Mouse (Mus musculus): ENCODE measurements at regions not wholly inside any gene's neighbourhood (a gene's known extent, or its start where the extent isn't known, plus 50 kb on each side); places are given as distances from the start of the nearest gene placed in this dataset.
A peak's percentile ranks its signal among the peaks of the same experiment; 100 is the strongest.

DNA sequence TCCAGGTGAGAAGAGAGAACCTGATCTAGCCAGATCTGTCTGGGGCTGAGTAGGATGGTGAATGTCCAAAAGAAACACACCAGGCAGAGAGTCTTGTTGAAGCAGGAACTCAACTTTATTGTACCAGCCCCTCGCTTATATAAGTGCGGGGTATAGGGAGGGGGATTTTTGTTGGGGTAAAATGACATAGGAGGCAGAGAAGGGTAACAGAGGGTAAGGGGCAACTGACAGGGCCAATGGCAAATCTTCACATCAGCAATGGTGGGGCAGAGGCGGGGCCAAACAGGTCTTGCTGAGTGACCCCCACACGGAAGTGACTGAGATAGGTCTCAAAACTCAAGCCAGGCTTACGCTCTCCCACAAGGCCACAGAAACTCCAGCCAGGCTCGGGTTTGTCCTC lies 113.2 kb downstream of the Kdr start:
- H3K36me3 ChIP-seq (ENCODE audit: control insufficient read depth, insufficient read depth, low read length): no peaks in the 10 kb centered on the region
- H3K4me1 ChIP-seq (ENCODE audit: control insufficient read depth, insufficient read depth, insufficient read length, low read length): no peaks in the 10 kb centered on the region
- no peak overlapping the region for H3K27ac ChIP-seq (ENCODE audit: insufficient read depth, low read depth, low read length)
- TF ChIP-seq POLR2A (IDR thresholded peaks at IDR 0.05; ENCODE audit: low read depth, low read length) (no peak), CTCF (IDR thresholded peaks at IDR 0.05; ENCODE audit: extremely low read depth, insufficient read length, insufficient replicate concordance, low read depth, low read length) (no peak)
- H3K27me3 ChIP-seq (ENCODE audit: control insufficient read depth, insufficient read depth, low read length): no peaks in the 10 kb centered on the region
- WGBS: 90% methylated on average over 6 of the region's 6 CpGs
- H3K4me3 ChIP-seq (ENCODE audit: low read depth, low read length): no peak overlapping the region

- WGBS: 67% methylated on average over 6 of the region's 6 CpGs
- Histone ChIP-seq H3K27me3 (ENCODE audit: control insufficient read depth, insufficient read depth, low read length) (no peaks in the 10 kb centered on the region), H3K4me3 (ENCODE audit: low read depth, low read length) (no peak overlapping the region), H3K4me1 (ENCODE audit: control insufficient read depth, insufficient read depth, insufficient read length, low read length) (no peaks in the 10 kb centered on the region), H3K27ac (ENCODE audit: insufficient read depth, low read depth, low read length) (no peak overlapping the region), H3K36me3 (ENCODE audit: control insufficient read depth, insufficient read depth, low read length) (no peaks in the 10 kb centered on the region)
- no peak for TF ChIP-seq CTCF (IDR thresholded peaks at IDR 0.05; ENCODE audit: extremely low read depth, insufficient read length, insufficient replicate concordance, low read depth, low read length)
Observed at GRCm38 (mm10) chr5:75863358-75863757, 114.9 kb downstream of the Kdr start.

GRCm38 (mm10) chr5:75862630-75862991 lies 115.6 kb downstream of the Kdr start:
- WGBS: 19% methylated on average over 8 of the region's 8 CpGs
- Histone ChIP-seq H3K4me3 (ENCODE audit: low read depth, low read length) (no peak overlapping the region), H3K36me3 (ENCODE audit: control insufficient read depth, insufficient read depth, low read length) (no peaks in the 10 kb centered on the region)

GRCm38 (mm10) chr5:75861916-75862629 lies 116.2 kb downstream of the Kdr start:
- 45% methylated on average over 8 of the region's 8 CpGs for WGBS
- Histone ChIP-seq H3K27me3 (ENCODE audit: control insufficient read depth, insufficient read depth, low read length) (no peaks in the 10 kb centered on the region), H3K4me3 (ENCODE audit: low read depth, low read length) (no peak overlapping the region), H3K36me3 (ENCODE audit: control insufficient read depth, insufficient read depth, low read length) (no peaks in the 10 kb centered on the region), H3K4me1 (ENCODE audit: control insufficient read depth, insufficient read depth, insufficient read length, low read length) (no peaks in the 10 kb centered on the region), H3K27ac (ENCODE audit: insufficient read depth, low read depth, low read length) (no peak overlapping the region)
- no peak for TF ChIP-seq CTCF (IDR thresholded peaks at IDR 0.05; ENCODE audit: extremely low read depth, insufficient read length, insufficient replicate concordance, low read depth, low read length)
- no peak for TF ChIP-seq POLR2A (IDR thresholded peaks at IDR 0.05; ENCODE audit: low read depth, low read length)

More at GRCm38 (mm10) chr5:75862630-75862991, 115.6 kb downstream of the Kdr start:
- H3K27ac ChIP-seq (ENCODE audit: insufficient read depth, low read depth, low read length): no peak overlapping the region
- TF ChIP-seq POLR2A (IDR thresholded peaks at IDR 0.05; ENCODE audit: low read depth, low read length) (no peak), CTCF (IDR thresholded peaks at IDR 0.05; ENCODE audit: extremely low read depth, insufficient read length, insufficient replicate concordance, low read depth, low read length) (peak; percentile 47; the same call in 1 of the 2 replicates)
- H3K4me1 ChIP-seq (ENCODE audit: control insufficient read depth, insufficient read depth, insufficient read length, low read length): no peaks in the 10 kb centered on the region
- no peaks in the 10 kb centered on the region for H3K27me3 ChIP-seq (ENCODE audit: control insufficient read depth, insufficient read depth, low read length)

GRCm38 (mm10) chr5:75859316-75859836 lies 118.9 kb downstream of the Kdr start:
- H3K27ac ChIP-seq (ENCODE audit: insufficient read depth, low read depth, low read length): no peak overlapping the region
- no peaks in the 10 kb centered on the region for H3K27me3 ChIP-seq (ENCODE audit: control insufficient read depth, insufficient read depth, low read length)
- no peaks in the 10 kb centered on the region for H3K36me3 ChIP-seq (ENCODE audit: control insufficient read depth, insufficient read depth, low read length)
- H3K4me3 ChIP-seq (ENCODE audit: low read depth, low read length): no peak overlapping the region
- WGBS: 77% methylated on average over 8 of the region's 8 CpGs
- H3K4me1 ChIP-seq (ENCODE audit: control insufficient read depth, insufficient read depth, insufficient read length, low read length): no peaks in the 10 kb centered on the region
- TF ChIP-seq CTCF (IDR thresholded peaks at IDR 0.05; ENCODE audit: extremely low read depth, insufficient read length, insufficient replicate concordance, low read depth, low read length): no peak
- no peak for TF ChIP-seq POLR2A (IDR thresholded peaks at IDR 0.05; ENCODE audit: low read depth, low read length)

- Histone ChIP-seq H3K36me3 (ENCODE audit: control insufficient read depth, insufficient read depth, low read length) (no peaks in the 10 kb centered on the region), H3K27ac (ENCODE audit: insufficient read depth, low read depth, low read length) (no peak overlapping the region), H3K4me1 (ENCODE audit: control insufficient read depth, insufficient read depth, insufficient read length, low read length) (no peaks in the 10 kb centered on the region), H3K27me3 (ENCODE audit: control insufficient read depth, insufficient read depth, low read length) (no peaks in the 10 kb centered on the region), H3K4me3 (ENCODE audit: low read depth, low read length) (no peak overlapping the region)
- no peak for TF ChIP-seq POLR2A (IDR thresholded peaks at IDR 0.05; ENCODE audit: low read depth, low read length)
- TF ChIP-seq CTCF (IDR thresholded peaks at IDR 0.05; ENCODE audit: extremely low read depth, insufficient read length, insufficient replicate concordance, low read depth, low read length): no peak
- WGBS: 82% methylated on average over 4 of the region's 4 CpGs
Observed at GRCm38 (mm10) chr5:75850855-75851254, 127.4 kb downstream of the Kdr start.

DNA sequence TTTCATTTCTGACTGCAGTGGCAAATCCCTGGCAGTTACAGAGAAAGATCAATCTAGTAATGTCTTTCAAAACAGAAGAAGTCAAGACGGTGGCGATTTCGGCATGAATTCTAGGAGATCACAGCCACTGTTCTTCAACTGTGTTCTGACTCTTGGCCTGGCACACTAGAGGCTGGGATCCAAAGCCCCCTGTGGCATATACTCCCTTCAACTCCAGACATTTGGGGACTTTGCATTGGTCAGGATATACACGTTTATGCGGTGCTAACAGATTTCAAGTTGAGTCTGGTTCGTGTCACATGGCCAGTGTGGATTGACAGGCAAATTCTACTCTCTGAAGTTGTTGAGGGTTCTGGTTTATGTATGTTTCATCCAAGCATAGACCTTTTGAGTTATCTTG lies 130.3 kb downstream of the Kdr start:
- Histone ChIP-seq H3K36me3 (ENCODE audit: control insufficient read depth, insufficient read depth, low read length) (no peaks in the 10 kb centered on the region), H3K4me3 (ENCODE audit: low read depth, low read length) (no peak overlapping the region), H3K27ac (ENCODE audit: insufficient read depth, low read depth, low read length) (no peak overlapping the region), H3K27me3 (ENCODE audit: control insufficient read depth, insufficient read depth, low read length) (no peaks in the 10 kb centered on the region), H3K4me1 (ENCODE audit: control insufficient read depth, insufficient read depth, insufficient read length, low read length) (no peaks in the 10 kb centered on the region)
- TF ChIP-seq POLR2A (IDR thresholded peaks at IDR 0.05; ENCODE audit: low read depth, low read length) (no peak), CTCF (IDR thresholded peaks at IDR 0.05; ENCODE audit: extremely low read depth, insufficient read length, insufficient replicate concordance, low read depth, low read length) (no peak)
- 90% methylated on average over 6 of the region's 6 CpGs for WGBS

Measured in small intestine, adult 2 months (tissue).